Mouse (Mus musculus): ENCODE measurements around the gene Rps23. TPM values are rescaled to one million over a fixed set of nuclear protein-coding genes. Genes with fewer than 3 reads are reported as not detected.

Gene Rps23
- polyA plus RNA-seq, 1 experiment, result 333 TPM

DNA sequence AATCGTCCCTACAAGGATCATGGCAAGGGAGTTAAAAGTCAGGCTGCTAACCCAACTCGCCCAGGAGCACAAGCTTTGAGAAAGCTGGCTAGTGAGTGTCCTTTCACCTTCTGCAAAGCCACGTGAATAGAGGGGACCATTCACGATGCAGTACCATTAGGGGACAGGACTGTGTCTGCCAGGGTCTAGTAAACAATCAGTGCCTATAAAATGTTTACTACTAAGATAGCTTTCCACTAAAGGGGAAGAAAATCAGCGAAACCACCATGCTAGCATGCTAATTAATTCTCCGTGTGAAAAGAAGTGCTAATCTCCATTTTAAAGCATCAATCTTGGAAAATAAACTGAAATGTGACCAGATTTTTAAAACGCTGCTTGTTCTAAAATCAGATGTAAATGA is 50.7 kb downstream of the Rps23 start:
- no peak for DNase-seq
- Histone ChIP-seq H3K27ac (ENCODE audit: control insufficient read depth, insufficient read depth, low read length) (no peak overlapping the region), H3K36me3 (ENCODE audit: control insufficient read depth, insufficient read depth, low read length) (no peaks in the 10 kb centered on the region), H3K4me1 (replicated peaks; ENCODE audit: control insufficient read depth, insufficient read depth, low read length) (no peaks in the 10 kb centered on the region), H3K4me3 (ENCODE audit: control insufficient read depth, insufficient read depth, low read length) (no peak overlapping the region), H3K27me3 (ENCODE audit: control insufficient read depth, insufficient read depth, low read length) (no peaks in the 10 kb centered on the region)
- WGBS, result 95% methylated on average over 7 of the region's 7 CpGs
- no peak for TF ChIP-seq POLR2A (IDR thresholded peaks at IDR 0.05; ENCODE audit: control insufficient read depth, extremely low read depth, insufficient read depth, low read length, poor library complexity)
- TF ChIP-seq CTCF (IDR thresholded peaks at IDR 0.05; ENCODE audit: borderline replicate concordance, control insufficient read depth, extremely low read depth, insufficient read depth, low read length, poor library complexity), result no peak

Other genes with a start within 250 kb of the Rps23 start
- gene Atp6ap1l, start 17.6 kb upstream of the Rps23 start, polyA plus RNA-seq (2012; rRNA removed), result 0.18 TPM in 1 of 2 replicates, not detected in the other

Data from thymus, adult 2 months (tissue).